Mouse (Mus musculus) heart, adult 2 months (tissue): ENCODE data around the gene Olfr809. TPM values are rescaled to one million over a fixed set of nuclear protein-coding genes. Genes with fewer than 3 reads are reported as not detected.

Source experiments
- DNase-seq, 2 experiments: peaks; one replicate each; pipeline ENCODE4 v3.0.0; 2021
- H3K27ac ChIP-seq: fragments of 200-600 bp; 2 replicates; pipeline ENCODE4 v1.8.1; 2022
- H3K27me3 ChIP-seq: fragments of 200-500 bp; 2 replicates; pipeline ENCODE4 v1.6.1; 2012; ENCODE audit warnings: mild to moderate bottlenecking, low read length, inconsistent platforms, mixed read lengths; ENCODE audit not compliant: control insufficient read depth, insufficient read depth
- H3K36me3 ChIP-seq: fragments of 200-500 bp; 2 replicates; pipeline ENCODE4 v1.6.1; 2012; ENCODE audit warnings: low read length, inconsistent platforms; ENCODE audit not compliant: control insufficient read depth, insufficient read depth
- H3K4me1 ChIP-seq: fragments of 200-500 bp; 2 replicates; pipeline ENCODE4 v1.6.1; 2011; ENCODE audit warnings: low read length; ENCODE audit not compliant: control insufficient read depth, insufficient read depth
- H3K4me3 ChIP-seq: fragments of 200-600 bp; 2 replicates; pipeline ENCODE4 v1.8.1; 2022
- H3K79me2 ChIP-seq: fragments of 200-500 bp; replicated peaks from 2 replicates; pipeline ENCODE4 v1.6.1; 2012; ENCODE audit warnings: mild to moderate bottlenecking, inconsistent platforms, low read length, moderate library complexity, mixed read lengths; ENCODE audit not compliant: control insufficient read depth, insufficient read depth
- H3K9ac ChIP-seq: fragments of 200-500 bp; 2 replicates; pipeline ENCODE4 v1.6.1; 2012; ENCODE audit warnings: low read depth, mild to moderate bottlenecking, control low read depth, inconsistent platforms, low read length, mixed read lengths
- CTCF ChIP-seq: fragments of 200-600 bp; IDR thresholded peaks from 2 replicates; pipeline ENCODE4 v1.8.1; 2022; ENCODE audit warnings: antibody characterized with exemption, mild to moderate bottlenecking, moderate library complexity
- EP300 ChIP-seq: fragments of 200-500 bp; IDR thresholded peaks from 2 replicates; pipeline ENCODE4 v1.6.1; 2011; ENCODE audit warnings: low read depth, low read length, control low read depth; ENCODE audit not compliant: insufficient read depth
- POLR2A ChIP-seq: fragments of 200-500 bp; IDR thresholded peaks from 2 replicates; pipeline ENCODE4 v1.6.1; 2011; ENCODE audit warnings: mild to moderate bottlenecking, low read depth, low read length, control low read depth; ENCODE audit not compliant: insufficient read depth
- WGBS: fragments of 180-500 bp; shearing (Covaris S2); methylation state at CpG from one replicate; pipeline ENCODE4 v1.1.7; 2018; 5-methylcytosine and 5-hydroxymethylcytosine counted together
- intact Hi-C: fragments of 180-260 bp; cut with DNase I; formaldehyde crosslinking; loops from one replicate; pipeline ENCODE4 v1.15.1; 2025
- microRNA-seq, 2 experiments: library from miRNA; unstranded; fragments of <30 nt; microRNA quantifications; one replicate each; pipeline ENCODE4 v1.2.0; 2021
- polyA plus RNA-seq: library from polyadenylated mRNA; depleted of rRNA; stranded (reverse); fragments of >200 nt; gene quantifications from 2 replicates; pipeline ENCODE4 v1.2.3, GENCODE M21; 2012; rRNA removed
- total RNA-seq, 2 experiments: library from RNA; stranded (reverse); gene quantifications; 2 replicates each; pipeline ENCODE4 v1.2.3; 2021

Olfr809 gene
- total and polyA plus RNA-seq, 3 experiments: not detected

DNA sequence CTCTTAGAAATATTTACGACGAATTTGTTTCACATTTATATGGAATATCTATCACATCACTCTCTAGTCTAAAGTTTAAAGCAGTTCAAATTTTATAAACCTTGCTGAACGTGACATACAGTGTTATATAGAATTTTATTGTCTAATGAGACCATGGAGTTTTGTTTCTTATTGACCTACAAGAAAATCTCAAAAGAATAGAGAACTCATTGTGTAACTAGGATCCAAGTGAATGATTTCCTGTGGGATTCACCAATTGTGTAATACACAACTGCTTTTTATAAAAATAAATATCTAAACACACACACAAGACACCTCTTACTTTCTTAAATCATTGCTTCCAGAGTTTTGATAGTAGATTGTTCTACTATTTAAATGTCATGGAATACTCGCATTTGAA lies 29.9 kb downstream of the Olfr809 start, which contains the start of gene Olfr811:
Gene Olfr811, minus strand, starts transcription at position 101 of the 400 bp plus-strand sequence.
- no peak for DNase-seq
- intact Hi-C loops: no loop called here
- Histone ChIP-seq H3K27ac (no peak within 1 kb of the TSS), H3K36me3 (no peaks in the 10 kb centered on the region), H3K79me2 (no peaks in the 10 kb centered on the region), H3K4me3 (no peak within 1 kb of the TSS), H3K9ac (no peak within 1 kb of the TSS), H3K27me3 (no peaks in the 10 kb centered on the region), H3K4me1 (no peaks in the 10 kb centered on the region)
- no peak for TF ChIP-seq EP300
- no peak for TF ChIP-seq POLR2A
- TF ChIP-seq CTCF: no peak
- 71% methylated on average over 4 of the region's 4 CpGs for WGBS

Small RNAs within 50 kb of the gene (microRNA-seq; reads per million reads assigned to microRNA genes)
- 0 reads per million in 2 experiments for gene Gm24485

Other genes with a start within 250 kb of the Olfr809 start
- gene Olfr792, start 235.5 kb upstream of the Olfr809 start, total RNA-seq: not detected
- gene Olfr792, start 235.5 kb upstream of the Olfr809 start, polyA plus RNA-seq: not detected in 2 replicates
- not detected for gene Olfr794, start 207.0 kb upstream of the Olfr809 start, total RNA-seq
- gene Olfr794, start 207.0 kb upstream of the Olfr809 start, polyA plus RNA-seq: not detected in 2 replicates
- gene Olfr796, start 162.1 kb upstream of the Olfr809 start, total RNA-seq: not detected
- gene Olfr796, start 162.1 kb upstream of the Olfr809 start, polyA plus RNA-seq: not detected in 2 replicates
- gene Olfr798, start 146.7 kb upstream of the Olfr809 start, total RNA-seq: not detected
- not detected in 2 replicates for gene Olfr798, start 146.7 kb upstream of the Olfr809 start, polyA plus RNA-seq
- not detected for gene Olfr799, start 137.2 kb upstream of the Olfr809 start, total RNA-seq
- not detected in 2 replicates for gene Olfr799, start 137.2 kb upstream of the Olfr809 start, polyA plus RNA-seq
- not detected for gene Olfr800, start 116.9 kb upstream of the Olfr809 start, total RNA-seq
- gene Olfr800, start 116.9 kb upstream of the Olfr809 start, polyA plus RNA-seq: not detected in 2 replicates
- not detected for gene Olfr801, start 100.8 kb upstream of the Olfr809 start, total RNA-seq
- gene Olfr801, start 100.8 kb upstream of the Olfr809 start, polyA plus RNA-seq: not detected in 2 replicates
- gene Olfr802, start 86.5 kb upstream of the Olfr809 start, total RNA-seq: not detected
- not detected in 2 replicates for gene Olfr802, start 86.5 kb upstream of the Olfr809 start, polyA plus RNA-seq
- gene Olfr803, start 80.4 kb upstream of the Olfr809 start, total RNA-seq: not detected
- gene Olfr803, start 80.4 kb upstream of the Olfr809 start, polyA plus RNA-seq: not detected in 2 replicates
- gene Olfr804, start 71.4 kb upstream of the Olfr809 start, total RNA-seq: not detected
- not detected in 2 replicates for gene Olfr804, start 71.4 kb upstream of the Olfr809 start, polyA plus RNA-seq
- gene Olfr805, start 45.3 kb upstream of the Olfr809 start, total RNA-seq: not detected
- gene Olfr805, start 45.3 kb upstream of the Olfr809 start, polyA plus RNA-seq: not detected in 2 replicates
- not detected for gene Olfr806, start 32.7 kb upstream of the Olfr809 start, total RNA-seq
- gene Olfr806, start 32.7 kb upstream of the Olfr809 start, polyA plus RNA-seq: not detected in 2 replicates
- not detected for gene Olfr807, start 16.8 kb upstream of the Olfr809 start, total RNA-seq
- not detected in 2 replicates for gene Olfr807, start 16.8 kb upstream of the Olfr809 start, polyA plus RNA-seq
- gene Olfr808, start 9.2 kb upstream of the Olfr809 start, total RNA-seq: not detected
- gene Olfr808, start 9.2 kb upstream of the Olfr809 start, polyA plus RNA-seq: not detected in 2 replicates
- not detected for gene Olfr810, start 20.3 kb downstream of the Olfr809 start, total RNA-seq
- not detected in 2 replicates for gene Olfr810, start 20.3 kb downstream of the Olfr809 start, polyA plus RNA-seq
- gene Olfr811, start 29.8 kb downstream of the Olfr809 start, total RNA-seq: not detected
- not detected in 2 replicates for gene Olfr811, start 29.8 kb downstream of the Olfr809 start, polyA plus RNA-seq
- not detected for gene Olfr812, start 71.5 kb downstream of the Olfr809 start, total RNA-seq
- gene Olfr812, start 71.5 kb downstream of the Olfr809 start, polyA plus RNA-seq: not detected in 2 replicates
- gene Olfr813, start 80.7 kb downstream of the Olfr809 start, total RNA-seq: not detected
- gene Olfr813, start 80.7 kb downstream of the Olfr809 start, polyA plus RNA-seq: not detected in 2 replicates
- not detected for gene Olfr814, start 105.2 kb downstream of the Olfr809 start, total RNA-seq
- not detected in 2 replicates for gene Olfr814, start 105.2 kb downstream of the Olfr809 start, polyA plus RNA-seq
- gene Olfr815, start 131.2 kb downstream of the Olfr809 start, total RNA-seq: not detected
- gene Olfr815, start 131.2 kb downstream of the Olfr809 start, polyA plus RNA-seq: not detected in 2 replicates
- not detected for gene Olfr816, start 141.0 kb downstream of the Olfr809 start, total RNA-seq
- not detected in 2 replicates for gene Olfr816, start 141.0 kb downstream of the Olfr809 start, polyA plus RNA-seq
- not detected for gene Olfr818, start 174.5 kb downstream of the Olfr809 start, total RNA-seq
- gene Olfr818, start 174.5 kb downstream of the Olfr809 start, polyA plus RNA-seq: not detected in 2 replicates
- not detected for gene Olfr819, start 192.6 kb downstream of the Olfr809 start, total RNA-seq
- not detected in 2 replicates for gene Olfr819, start 192.6 kb downstream of the Olfr809 start, polyA plus RNA-seq
- gene Olfr247, start 201.5 kb downstream of the Olfr809 start, total RNA-seq: not detected
- gene Olfr247, start 201.5 kb downstream of the Olfr809 start, polyA plus RNA-seq: not detected in 2 replicates
- not detected for gene Gm10310, start 210.4 kb downstream of the Olfr809 start, total RNA-seq
- gene Gm10310, start 210.4 kb downstream of the Olfr809 start, polyA plus RNA-seq: not detected in 2 replicates
- not detected for gene Olfr820, start 238.0 kb downstream of the Olfr809 start, total RNA-seq
- not detected in 2 replicates for gene Olfr820, start 238.0 kb downstream of the Olfr809 start, polyA plus RNA-seq